Mouse (Mus musculus) C2C12 (cell line): Measurements from ENCODE around the gene Coro2b. TPM values are rescaled to one million over a fixed set of nuclear protein-coding genes. Genes with fewer than 3 reads are reported as not detected.

Experiments used
- H3K27me3 ChIP-seq: one replicate; pipeline ENCODE4 v1.6.1; 2011; ENCODE audit not compliant: control insufficient read depth, insufficient read depth, insufficient read length
- H3K36me3 ChIP-seq: one replicate; pipeline ENCODE4 v1.6.1; 2011; ENCODE audit not compliant: control insufficient read depth, insufficient read depth
- H3K4me3 ChIP-seq: one replicate; pipeline ENCODE4 v1.5.1; 2011; ENCODE audit warnings: mild to moderate bottlenecking, control low read depth; ENCODE audit not compliant: poor library complexity, insufficient read depth, severe bottlenecking
- H3K79me2 ChIP-seq: one replicate; pipeline ENCODE4 v1.6.1; 2011; ENCODE audit not compliant: control insufficient read depth, insufficient read depth
- H3K79me3 ChIP-seq: one replicate; pipeline ENCODE4 v1.6.1; 2011; ENCODE audit warnings: low read depth, control low read depth
- H3ac ChIP-seq: one replicate; pipeline ENCODE3; 2011; ENCODE audit warnings: low read depth; ENCODE audit not compliant: control insufficient read depth, insufficient read length
- CEBPB ChIP-seq: IDR thresholded peaks from one replicate; pipeline ENCODE4 v1.6.1; 2011; ENCODE audit warnings: low read depth, mild to moderate bottlenecking, control low read depth, moderate library complexity
- CTCF ChIP-seq: IDR thresholded peaks from one replicate; pipeline ENCODE4 v1.5.1; 2011; ENCODE audit not compliant: control insufficient read depth, insufficient read depth, insufficient read length
- FOSL1 ChIP-seq: IDR thresholded peaks from one replicate; pipeline ENCODE4 v1.8.0; 2011; ENCODE audit warnings: mild to moderate bottlenecking, low read length; ENCODE audit not compliant: poor library complexity, insufficient read depth, severe bottlenecking
- MAX ChIP-seq: IDR thresholded peaks from one replicate; pipeline ENCODE4 v1.6.1; 2011; ENCODE audit warnings: mild to moderate bottlenecking, control low read depth
- MYOD1 ChIP-seq: IDR thresholded peaks from one replicate; pipeline ENCODE4 v1.6.1; 2011; ENCODE audit warnings: low read depth; ENCODE audit not compliant: control insufficient read depth, insufficient read length
- MYOG ChIP-seq: IDR thresholded peaks from one replicate; pipeline ENCODE4 v1.6.1; 2011; ENCODE audit not compliant: control insufficient read depth, insufficient read length; ENCODE audit errors: extremely low read depth
- USF1 ChIP-seq: IDR thresholded peaks from one replicate; pipeline ENCODE4 v1.6.1; 2011; ENCODE audit warnings: low read depth, mild to moderate bottlenecking, control low read depth, moderate library complexity
- polyA plus RNA-seq: library from polyadenylated mRNA; unstranded; fragments of >200 nt; fragmentation: generic; extraction: Trizol; gene quantifications from one replicate; pipeline ENCODE4 v1.2.1, GENCODE M21; 2012; ENCODE audit warnings: missing spikeins

Coro2b gene
- polyA plus RNA-seq, 1 experiment = 9.9 TPM

GRCm38 (mm10) chr9:62380351-62380750 lies 156.5 kb downstream of the Coro2b start:
- TF ChIP-seq MAX = no peak
- no peak for TF ChIP-seq USF1
- no peak for TF ChIP-seq MYOD1
- no peak for TF ChIP-seq CEBPB
- peaks cover 39% of the 10 kb centered on the region for H3K36me3 ChIP-seq

GRCm38 (mm10) chr9:62377897-62378296 lies 158.9 kb downstream of the Coro2b start:
- peaks cover 8% of the 10 kb centered on the region for H3K79me2 ChIP-seq
- no peak overlapping the region for H3ac ChIP-seq
- TF ChIP-seq MYOD1 = no peak
- no peak for TF ChIP-seq USF1
- no peak for TF ChIP-seq CEBPB
- TF ChIP-seq FOSL1 = no peak
- no peak for TF ChIP-seq CTCF
- TF ChIP-seq MAX = no peak
- no peak for TF ChIP-seq MYOG
- no peaks in the 10 kb centered on the region for H3K27me3 ChIP-seq
- H3K36me3 ChIP-seq = peaks cover 55% of the 10 kb centered on the region
- no peaks in the 10 kb centered on the region for H3K79me3 ChIP-seq
- no peak overlapping the region for H3K4me3 ChIP-seq

More at GRCm38 (mm10) chr9:62380351-62380750, 156.5 kb downstream of the Coro2b start:
- no peaks in the 10 kb centered on the region for H3K79me2 ChIP-seq
- no peaks in the 10 kb centered on the region for H3K79me3 ChIP-seq
- H3K27me3 ChIP-seq = no peaks in the 10 kb centered on the region
- no peak overlapping the region for H3ac ChIP-seq
- H3K4me3 ChIP-seq = no peak overlapping the region

GRCm38 (mm10) chr9:62374276-62374675 lies 162.6 kb downstream of the Coro2b start:
- H3K4me3 ChIP-seq = no peak overlapping the region
- no peak overlapping the region for H3ac ChIP-seq
- H3K27me3 ChIP-seq = no peaks in the 10 kb centered on the region
- H3K36me3 ChIP-seq = peaks cover 47% of the 10 kb centered on the region
- H3K79me3 ChIP-seq = peaks cover 3% of the 10 kb centered on the region
- H3K79me2 ChIP-seq = peaks cover 24% of the 10 kb centered on the region
- TF ChIP-seq USF1 (no peak), CEBPB (no peak), MYOD1 (no peak), CTCF (no peak), MAX (no peak), FOSL1 (no peak), MYOG (no peak)

- Histone ChIP-seq H3K79me3 (peaks cover 6% of the 10 kb centered on the region), H3ac (no peak overlapping the region), H3K27me3 (no peaks in the 10 kb centered on the region), H3K36me3 (peaks cover 46% of the 10 kb centered on the region), H3K4me3 (no peak overlapping the region), H3K79me2 (peaks cover 32% of the 10 kb centered on the region)
- TF ChIP-seq CTCF (peak; percentile 66), CEBPB (no peak), USF1 (no peak), MYOD1 (no peak), FOSL1 (no peak), MAX (no peak), MYOG (no peak)
These were observed 163.4 kb downstream of the Coro2b start for GRCm38 (mm10) chr9:62373222-62374123.

GRCm38 (mm10) chr9:62372556-62373221 lies 164.2 kb downstream of the Coro2b start:
- H3K79me2 ChIP-seq = peaks cover 40% of the 10 kb centered on the region
- no peak overlapping the region for H3ac ChIP-seq
- H3K4me3 ChIP-seq = no peak overlapping the region
- TF ChIP-seq USF1 = no peak
- TF ChIP-seq MYOG = no peak
- TF ChIP-seq MAX = no peak
- peak; percentile 19 for TF ChIP-seq MYOD1
- H3K79me3 ChIP-seq = peaks cover 14% of the 10 kb centered on the region
- no peaks in the 10 kb centered on the region for H3K27me3 ChIP-seq
- peaks cover 38% of the 10 kb centered on the region for H3K36me3 ChIP-seq
